Mouse (Mus musculus) kidney, adult 8-10 months (tissue): ENCODE measurements around the gene Wwc1.
A peak's percentile ranks its signal among the peaks of the same experiment; 100 is the strongest.

Experiments
- DNase-seq, 2 experiments: peaks; one replicate each; pipeline ENCODE4 v3.0.0; 2022

Wwc1 gene

GRCm38 (mm10) chr11:35980411-35980917 is at the start of gene Wwc1:
TSS of gene Wwc1 (minus strand) at chr11:35980527.
- DNase-seq, result peak; percentile 75 to 82

DNA sequence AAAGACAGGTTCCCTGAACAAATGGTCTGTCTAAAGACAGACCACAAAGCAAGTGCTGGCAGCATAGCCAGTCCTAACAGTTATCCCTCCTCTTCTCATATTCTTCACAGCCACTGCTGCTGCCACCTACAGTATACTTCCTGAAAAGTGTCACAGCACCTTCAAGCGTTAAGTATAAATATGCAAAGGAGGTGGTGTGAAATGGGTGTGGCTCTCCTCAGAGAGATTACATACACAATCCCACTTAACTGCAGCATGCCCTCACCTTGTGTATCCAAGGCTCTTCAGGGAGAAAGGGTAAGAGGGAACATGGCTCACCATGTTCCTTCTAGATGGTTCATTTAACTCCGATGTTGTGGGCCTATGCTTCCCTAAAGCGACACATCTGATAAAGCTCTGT is 39.7 kb upstream of the Wwc1 start:
- no peak for DNase-seq

DNA sequence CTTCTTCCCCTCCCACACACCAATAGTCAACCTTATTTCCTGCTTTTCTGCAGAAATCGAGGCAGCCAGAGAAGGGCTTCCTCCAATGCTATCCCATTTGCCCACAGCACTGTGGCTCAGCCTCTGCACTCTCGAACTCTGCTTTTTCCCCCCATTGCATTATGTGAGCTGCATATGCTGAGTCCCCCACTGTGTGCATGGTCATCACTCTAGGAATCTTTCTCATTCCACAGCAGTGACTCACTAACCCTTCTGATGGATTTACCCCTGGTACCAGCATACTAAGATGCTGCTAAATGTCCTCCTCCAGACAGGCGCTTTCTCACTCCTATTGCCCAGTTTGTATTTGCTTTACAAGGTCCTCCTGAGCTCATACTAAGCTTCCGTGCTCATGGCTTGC is 32.9 kb upstream of the Wwc1 start:
- no peak for DNase-seq

DNA sequence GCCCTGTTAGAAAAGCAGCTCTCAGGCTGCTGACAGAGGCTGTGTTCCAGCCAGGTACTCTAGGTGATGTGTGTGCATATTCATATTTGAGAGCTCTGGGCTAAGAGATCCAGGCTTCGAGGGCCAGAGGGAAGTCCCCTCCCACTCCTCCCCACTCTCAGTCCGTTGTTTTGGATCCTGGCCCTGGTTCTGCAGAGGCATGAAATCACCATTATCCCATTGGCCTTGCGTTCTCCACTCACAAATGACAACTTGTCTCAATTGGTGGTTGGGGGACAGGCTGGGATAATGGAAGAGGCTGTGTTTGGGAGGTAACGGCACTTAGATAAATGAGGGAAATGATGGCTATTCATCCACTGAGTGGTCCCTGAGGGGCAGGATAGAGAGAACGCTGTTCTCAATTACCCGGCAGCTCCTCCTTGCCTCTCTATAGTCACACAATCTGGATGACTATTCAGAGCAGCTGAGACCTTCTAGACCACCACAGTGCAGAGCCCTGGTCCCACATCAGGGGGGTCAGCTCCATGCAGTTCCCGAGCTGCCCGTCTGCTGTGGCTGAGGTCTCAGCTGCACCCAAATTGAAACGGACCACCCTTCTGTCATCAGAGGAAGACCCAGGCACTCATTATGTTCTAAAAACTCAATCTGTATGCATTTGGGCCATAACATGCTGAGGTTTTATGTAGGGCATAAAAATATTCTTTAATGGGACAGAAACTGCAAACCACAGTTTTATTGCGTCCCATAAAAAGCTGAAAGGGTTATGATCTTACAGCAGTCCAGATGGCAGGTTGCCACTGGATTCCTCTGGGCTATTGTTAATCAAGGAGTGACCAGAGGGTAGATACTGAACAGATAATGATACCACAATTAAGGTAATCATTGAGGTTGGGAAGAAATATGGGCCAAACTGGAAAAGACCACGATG is 29.2 kb upstream of the Wwc1 start:
- no peak for DNase-seq

- no peak for DNase-seq
These were observed 22.6 kb upstream of the Wwc1 start for GRCm38 (mm10) chr11:36002900-36003299.

DNA sequence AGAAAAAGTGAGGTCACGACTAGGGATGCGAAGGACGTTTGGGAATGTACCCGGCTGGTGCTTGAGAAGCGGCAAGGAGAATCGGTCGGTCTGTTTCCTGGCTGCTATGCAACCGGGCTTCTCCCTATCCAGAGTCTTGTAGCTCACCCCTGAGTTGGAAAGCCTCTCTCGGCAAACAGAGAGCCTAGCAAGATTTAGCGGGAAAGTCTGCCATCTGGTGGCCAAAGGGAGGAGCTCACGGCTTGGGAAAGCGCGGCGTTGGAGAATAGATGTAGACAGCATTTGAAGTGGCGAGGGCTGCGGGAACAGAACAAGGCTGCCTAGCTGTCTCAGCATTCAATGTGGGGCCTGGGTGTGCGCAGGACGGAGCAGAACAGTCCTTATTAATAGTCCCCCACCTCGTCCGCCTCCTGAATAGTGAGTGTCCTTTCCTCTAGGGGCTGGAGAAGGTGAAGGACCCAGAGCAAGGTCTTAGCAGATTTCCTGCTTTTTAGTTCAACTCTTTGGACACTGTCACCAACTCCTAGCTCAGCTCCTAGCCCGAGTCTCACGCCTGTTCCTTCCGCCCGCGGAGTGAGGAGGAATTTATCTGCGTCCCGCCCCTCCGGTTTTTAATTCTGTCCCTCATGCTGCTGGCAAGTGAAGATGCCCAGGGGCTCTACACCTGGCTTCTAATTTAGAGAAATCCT is 21.1 kb upstream of the Wwc1 start:
- peak; percentile 81 to 91 for DNase-seq

- no peak for DNase-seq
These were observed 20.4 kb upstream of the Wwc1 start for GRCm38 (mm10) chr11:36000585-36001281.

DNA sequence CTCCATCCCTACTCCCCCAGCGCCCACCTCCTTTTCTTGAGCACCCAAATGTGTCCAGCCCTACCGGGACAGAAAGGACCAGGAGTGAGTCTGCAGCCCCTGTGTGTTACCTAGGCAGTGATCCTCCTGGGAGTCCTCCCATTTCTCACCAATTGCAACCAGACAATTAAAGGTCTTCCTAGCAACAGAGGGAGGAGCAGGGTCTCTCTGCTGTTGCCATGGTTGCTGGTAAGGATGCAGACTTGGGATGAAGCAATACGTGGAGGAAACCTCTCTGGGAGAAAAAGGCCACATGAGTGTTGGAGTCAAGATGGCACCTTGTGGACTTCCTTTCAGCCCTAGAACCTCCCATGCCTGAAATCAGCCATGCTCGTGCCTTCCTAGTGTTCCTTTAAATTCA is 19.7 kb upstream of the Wwc1 start:
- no peak for DNase-seq

DNA sequence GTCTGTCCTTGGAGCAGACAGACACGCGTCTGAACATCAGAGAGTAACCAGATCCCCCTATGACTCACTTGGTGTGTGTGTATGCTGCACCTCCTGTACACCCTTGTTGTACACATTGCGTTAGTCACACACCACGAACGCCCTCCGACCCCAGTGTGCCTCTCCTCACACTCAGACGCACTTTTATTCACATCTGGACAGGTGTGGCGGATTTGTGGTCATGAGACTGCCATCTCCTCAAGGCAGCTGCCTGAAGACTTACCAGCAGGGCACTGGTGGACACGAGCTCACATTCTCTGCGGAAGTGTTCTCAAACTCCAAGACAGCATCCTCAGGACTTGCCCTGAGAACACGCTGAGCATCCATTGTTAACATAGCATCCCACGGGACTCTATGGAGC is 17.7 kb upstream of the Wwc1 start:
- DNase-seq, result no peak

DNA sequence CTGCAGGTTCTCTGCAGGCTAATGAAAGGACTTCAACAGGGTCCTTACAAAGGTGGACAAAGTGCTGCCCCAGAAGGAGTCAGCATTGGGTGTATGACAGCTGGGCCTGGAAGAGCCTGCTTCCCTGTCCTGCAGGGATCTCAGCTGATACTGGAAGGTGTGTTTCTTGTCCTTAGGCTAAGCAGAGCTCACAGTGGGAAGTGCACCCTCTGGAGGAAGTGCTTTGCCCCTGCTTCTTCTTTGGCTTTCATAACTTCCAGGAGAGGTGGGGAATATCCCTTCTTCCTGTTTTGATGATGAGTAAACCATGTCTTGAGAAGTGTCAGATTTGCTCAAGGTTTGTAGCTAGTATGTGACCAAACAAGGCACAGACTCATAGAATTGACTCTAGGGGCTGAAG is 15.0 kb upstream of the Wwc1 start:
- DNase-seq, result no peak

GRCm38 (mm10) chr11:35991846-35992245 is 11.5 kb upstream of the Wwc1 start:
- DNase-seq, result no peak

GRCm38 (mm10) chr11:35989967-35990366 is 9.6 kb upstream of the Wwc1 start:
- DNase-seq, result no peak

GRCm38 (mm10) chr11:35985841-35986393 is 5.6 kb upstream of the Wwc1 start:
- DNase-seq, result peak in 1 of 2 experiments; percentile 50

GRCm38 (mm10) chr11:35982734-35983133 is 2.4 kb upstream of the Wwc1 start:
- DNase-seq, result no peak

- DNase-seq, result peak; percentile 34 to 53
These were observed 455 bp downstream of the Wwc1 start for GRCm38 (mm10) chr11:35979733-35980410.

GRCm38 (mm10) chr11:35979266-35979732 is 1.0 kb downstream of the Wwc1 start:
- peak in 1 of 2 experiments; percentile 46 for DNase-seq

GRCm38 (mm10) chr11:35977796-35978195 is 2.5 kb downstream of the Wwc1 start:
- no peak for DNase-seq

DNA sequence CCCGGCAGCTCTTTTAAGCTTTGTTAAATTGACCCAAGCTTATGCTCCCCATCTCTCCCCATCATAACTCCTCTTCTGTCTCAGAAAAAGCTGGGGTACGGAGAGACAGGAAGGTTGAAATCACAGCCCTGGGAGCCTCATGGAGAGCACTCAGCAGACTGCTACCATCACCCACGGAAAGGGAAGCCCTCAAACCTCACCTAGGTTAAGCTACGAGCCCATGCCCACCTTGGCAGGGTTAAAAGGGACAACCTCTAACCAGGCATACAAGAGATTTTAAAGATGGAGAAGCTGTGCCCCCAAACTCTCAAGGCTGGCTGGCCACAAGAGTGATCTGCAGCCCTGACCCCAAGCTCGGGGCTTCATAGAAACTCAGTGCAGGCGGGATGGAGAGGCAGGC is 3.2 kb downstream of the Wwc1 start:
- no peak for DNase-seq

GRCm38 (mm10) chr11:35976482-35976881 is 3.8 kb downstream of the Wwc1 start:
- DNase-seq, result peak; percentile 73 to 87

GRCm38 (mm10) chr11:35974632-35975450 is 5.5 kb downstream of the Wwc1 start:
- DNase-seq, result peak; percentile 83 to 85

DNA sequence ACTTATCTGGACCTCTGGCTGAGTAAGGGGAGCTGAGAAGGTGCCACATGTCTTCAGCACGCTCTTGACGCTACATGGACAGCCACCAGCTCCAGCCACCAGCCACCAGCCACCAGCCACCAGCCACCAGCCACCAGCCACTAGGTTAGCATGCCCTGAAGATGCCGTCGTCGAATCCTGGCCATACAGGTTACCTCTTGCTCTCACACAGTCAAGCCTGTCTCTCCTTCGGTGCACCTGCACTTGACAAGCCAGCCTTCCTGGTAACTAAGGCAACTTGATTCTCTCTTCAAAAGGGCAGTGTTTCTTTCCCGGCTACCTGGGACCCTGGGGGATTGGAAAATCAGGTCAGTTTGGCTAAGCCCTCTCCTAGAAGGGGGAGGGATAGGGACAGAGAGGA is 7.2 kb downstream of the Wwc1 start:
- DNase-seq, result no peak
